Mouse (Mus musculus) C2C12 (cell line): ENCODE data around the gene Pdzd3.

Experiments used
- CTCF ChIP-seq: IDR thresholded peaks from one replicate; pipeline ENCODE4 v1.5.1; 2011; ENCODE audit not compliant: control insufficient read depth, insufficient read depth, insufficient read length
- MAX ChIP-seq: IDR thresholded peaks from one replicate; pipeline ENCODE4 v1.6.1; 2011; ENCODE audit warnings: mild to moderate bottlenecking, control low read depth
- MYOD1 ChIP-seq: IDR thresholded peaks from one replicate; pipeline ENCODE4 v1.6.1; 2011; ENCODE audit warnings: low read depth; ENCODE audit not compliant: control insufficient read depth, insufficient read length
- MYOG ChIP-seq: IDR thresholded peaks from one replicate; pipeline ENCODE4 v1.6.1; 2011; ENCODE audit not compliant: control insufficient read depth, insufficient read length; ENCODE audit errors: extremely low read depth
- USF1 ChIP-seq: IDR thresholded peaks from one replicate; pipeline ENCODE4 v1.6.1; 2011; ENCODE audit warnings: low read depth, mild to moderate bottlenecking, control low read depth, moderate library complexity

- TF ChIP-seq CTCF (no peak), USF1 (no peak), MAX (no peak), MYOG (no peak), MYOD1 (no peak)
Measured at GRCm38 (mm10) chr9:44240399-44240798, 10.9 kb downstream of the Pdzd3 start, which contains the start of gene Ccdc153.
